Mouse (Mus musculus) limb, embryonic 14.5 days (tissue): ENCODE results near the gene St6galnac5. TPM values are rescaled to one million over a fixed set of nuclear protein-coding genes. Genes with fewer than 3 reads are reported as not detected.

Experiments used
- ATAC-seq: fragments of 200-750 bp; cut with Nextera tagmentation; 2 replicates; pipeline ENCODE4 v1.8.0; 2017; ENCODE audit warnings: low read depth, moderate number of reproducible peaks, moderate TSS enrichment; ENCODE audit not compliant: low FRiP score
- DNase-seq: peaks from one replicate; pipeline ENCODE4 v3.0.0-alpha.2; 2015; ENCODE audit warnings: low spot score
- H3K27ac ChIP-seq: fragments of 300-500 bp; sonication (generic); replicated peaks from 2 replicates; pipeline ENCODE4 v1.5.1; 2014; ENCODE audit warnings: low read depth, mild to moderate bottlenecking, low read length, moderate library complexity, mixed read lengths
- H3K27me3 ChIP-seq: fragments of 300-500 bp; sonication (generic); 2 replicates; pipeline ENCODE4 v1.6.1; 2014; ENCODE audit warnings: low read length, mixed read lengths; ENCODE audit not compliant: control insufficient read depth, insufficient read depth
- H3K36me3 ChIP-seq: fragments of 300-500 bp; sonication (generic); 2 replicates; pipeline ENCODE4 v1.6.1; 2014; ENCODE audit warnings: mild to moderate bottlenecking, low read length, moderate library complexity, mixed read lengths; ENCODE audit not compliant: control insufficient read depth, insufficient read depth
- H3K4me1 ChIP-seq: fragments of 300-500 bp; sonication (generic); 2 replicates; pipeline ENCODE4 v1.6.1; 2014; ENCODE audit warnings: antibody characterized with exemption, low read length, mixed read lengths; ENCODE audit not compliant: control insufficient read depth, insufficient read depth
- H3K4me2 ChIP-seq: fragments of 300-500 bp; sonication (generic); replicated peaks from 2 replicates; pipeline ENCODE4 v1.6.1; 2014; ENCODE audit warnings: low read depth, mild to moderate bottlenecking, low read length, moderate library complexity; ENCODE audit not compliant: severe bottlenecking
- H3K4me3 ChIP-seq: fragments of 300-500 bp; sonication (generic); replicated peaks from 2 replicates; pipeline ENCODE4 v1.5.1; 2014; ENCODE audit warnings: low read length
- H3K9ac ChIP-seq: fragments of 300-500 bp; sonication (generic); 2 replicates; pipeline ENCODE4 v1.6.1; 2014; ENCODE audit warnings: mild to moderate bottlenecking, low read depth, low read length, moderate library complexity; ENCODE audit not compliant: severe bottlenecking
- H3K9me3 ChIP-seq: fragments of 300-500 bp; sonication (generic); 2 replicates; pipeline ENCODE4 v1.6.1; 2016; ENCODE audit warnings: low read length; ENCODE audit not compliant: control insufficient read depth
- POLR2A ChIP-seq: fragments of 200-500 bp; IDR thresholded peaks from 2 replicates; pipeline ENCODE4 v1.8.0; 2012; ENCODE audit warnings: inconsistent platforms, mild to moderate bottlenecking, moderate library complexity, borderline replicate concordance; ENCODE audit not compliant: insufficient read depth, insufficient read length; ENCODE audit errors: extremely low read depth
- WGBS: fragments of 180-500 bp; shearing (Covaris S2); extraction: QIAGEN DNeasy Blood & Tissue Kit; methylation state at CpG from one replicate; pipeline ENCODE4 v1.1.7; 2014; 5-methylcytosine and 5-hydroxymethylcytosine counted together
- polyA plus RNA-seq, 2 experiments: library from polyadenylated mRNA; depleted of rRNA in 1 of 2; stranded (reverse) in 1 of 2; unstranded in 1 of 2; fragments of >200 nt; fragmentation: Nextera tagmentation in 1 of 2; extraction: Ambion mirVana in 1 of 2; gene quantifications; 2 replicates each; pipeline versions ENCODE4 v1.2.1 to v1.2.3; 2012 to 2014

Gene St6galnac5
- polyA plus RNA-seq, 2 experiments: 1.2 TPM

DNA sequence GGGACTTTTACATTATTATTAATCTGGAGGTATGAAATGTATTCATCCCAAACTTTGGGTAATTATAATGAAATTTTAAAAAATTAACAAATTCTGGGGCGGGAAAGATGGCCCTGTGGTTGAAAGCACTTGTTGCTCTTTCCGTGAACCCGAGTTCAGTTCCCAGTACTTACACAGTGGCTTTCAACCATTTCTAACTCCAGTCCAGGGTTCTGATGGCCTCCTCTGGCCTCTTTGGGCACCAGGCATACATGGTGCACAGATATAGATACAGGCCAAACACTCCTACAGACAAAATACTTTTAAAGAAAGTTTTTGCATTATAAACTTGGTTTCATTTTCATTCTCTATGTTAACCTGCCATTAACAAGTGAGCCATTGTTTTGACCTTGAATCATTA, 68.4 kb downstream of the St6galnac5 start:
- Histone ChIP-seq H3K9ac (no peak overlapping the region), H3K27ac (no peak overlapping the region), H3K4me3 (no peak overlapping the region), H3K4me2 (no peak overlapping the region), H3K27me3 (no peaks in the 10 kb centered on the region), H3K36me3 (no peaks in the 10 kb centered on the region), H3K9me3 (no peaks in the 10 kb centered on the region), H3K4me1 (no peaks in the 10 kb centered on the region)
- TF ChIP-seq POLR2A: no peak
- WGBS: 98% methylated on average over 3 of the region's 3 CpGs
- no peak for ATAC-seq
- no peak for DNase-seq

DNA sequence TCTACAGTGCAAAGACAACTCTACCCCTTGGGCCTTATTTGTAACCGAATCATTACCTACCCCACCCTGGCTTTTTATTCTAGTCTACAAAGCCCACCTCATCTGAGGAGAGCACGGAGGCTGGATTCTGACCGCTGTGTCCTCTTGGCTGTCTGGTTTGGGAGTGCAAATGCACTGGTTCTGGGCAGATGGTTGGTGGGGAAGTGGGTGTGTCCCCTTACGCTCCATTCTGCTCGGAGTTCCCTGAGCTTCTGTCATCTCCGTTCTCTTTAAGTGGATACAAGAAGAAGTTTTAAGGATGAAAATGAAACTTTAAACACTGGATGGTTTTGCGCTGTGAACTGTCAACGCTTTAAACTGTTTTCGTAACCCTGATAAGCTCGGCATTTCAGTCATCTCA, 68.9 kb downstream of the St6galnac5 start:
- no peaks in the 10 kb centered on the region for H3K4me1 ChIP-seq
- ATAC-seq (no peak), DNase-seq (no peak)
- H3K27ac ChIP-seq: no peak overlapping the region
- H3K4me3 ChIP-seq: no peak overlapping the region
- H3K4me2 ChIP-seq: no peak overlapping the region
- H3K9me3 ChIP-seq: no peaks in the 10 kb centered on the region
- H3K9ac ChIP-seq: no peak overlapping the region
- H3K36me3 ChIP-seq: no peaks in the 10 kb centered on the region
- WGBS: 92% methylated on average over 10 of the region's 10 CpGs
- TF ChIP-seq POLR2A: no peak
- no peaks in the 10 kb centered on the region for H3K27me3 ChIP-seq

DNA sequence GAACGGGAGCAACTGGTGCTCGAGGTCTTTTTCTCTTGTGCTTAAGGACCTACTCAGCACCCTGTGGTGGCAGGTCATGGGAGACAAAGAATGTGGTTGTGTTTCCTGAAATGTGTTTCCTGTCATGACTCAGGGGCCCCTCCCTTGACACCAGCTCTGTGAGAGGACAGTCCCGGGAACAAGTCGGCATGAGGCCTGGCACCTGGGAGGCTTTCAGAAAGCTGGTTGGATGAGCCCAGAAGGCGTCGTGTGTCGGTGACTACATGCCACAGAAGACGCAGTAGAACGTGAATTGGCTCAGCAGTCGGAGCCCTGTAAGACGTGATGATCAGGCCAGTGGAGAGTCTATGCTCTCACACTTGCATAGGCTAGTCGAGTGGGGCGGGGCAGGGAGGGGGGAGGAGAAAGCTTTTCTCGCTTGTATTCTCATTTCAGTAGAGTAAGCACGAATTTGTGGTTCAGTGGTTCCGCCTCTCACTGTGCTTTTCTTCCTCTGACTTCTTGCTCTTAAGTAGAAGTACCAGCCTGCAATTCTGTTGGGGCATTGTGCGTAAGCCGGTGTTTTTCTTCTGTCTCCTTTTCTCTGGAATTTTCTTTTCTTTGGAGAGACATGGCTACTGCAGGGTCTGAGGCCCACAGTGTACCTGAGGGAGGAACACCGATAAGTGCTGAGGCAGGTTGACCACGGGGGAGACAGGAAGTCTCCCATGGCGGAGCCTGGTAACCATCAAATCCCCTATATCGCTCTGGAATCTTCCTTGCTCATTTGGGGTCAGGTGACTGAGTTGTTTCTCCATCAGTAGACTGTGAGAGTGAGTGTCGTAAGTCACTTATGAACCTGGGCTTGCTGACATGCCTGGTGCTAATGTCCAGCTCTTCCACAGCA, 69.6 kb downstream of the St6galnac5 start:
- H3K36me3 ChIP-seq: no peaks in the 10 kb centered on the region
- no peak for TF ChIP-seq POLR2A
- no peak overlapping the region for H3K27ac ChIP-seq
- DNase-seq (no peak), ATAC-seq (no peak)
- H3K4me3 ChIP-seq: no peak overlapping the region
- H3K9ac ChIP-seq: no peak overlapping the region
- 79% methylated on average over 23 of the region's 23 CpGs for WGBS
- H3K9me3 ChIP-seq: no peaks in the 10 kb centered on the region
- no peaks in the 10 kb centered on the region for H3K27me3 ChIP-seq
- H3K4me1 ChIP-seq: no peaks in the 10 kb centered on the region
- no peak overlapping the region for H3K4me2 ChIP-seq

GRCm38 (mm10) chr3:152911578-152911977, 70.5 kb downstream of the St6galnac5 start:
- Histone ChIP-seq H3K4me1 (no peaks in the 10 kb centered on the region), H3K4me3 (no peak overlapping the region), H3K27me3 (no peaks in the 10 kb centered on the region), H3K9me3 (no peaks in the 10 kb centered on the region), H3K9ac (no peak overlapping the region), H3K27ac (no peak overlapping the region), H3K36me3 (no peaks in the 10 kb centered on the region), H3K4me2 (no peak overlapping the region)
- ATAC-seq (no peak), DNase-seq (no peak)
- 87% methylated on average over 4 of the region's 4 CpGs for whole genome bisulfite sequencing
- TF ChIP-seq POLR2A: no peak

DNA sequence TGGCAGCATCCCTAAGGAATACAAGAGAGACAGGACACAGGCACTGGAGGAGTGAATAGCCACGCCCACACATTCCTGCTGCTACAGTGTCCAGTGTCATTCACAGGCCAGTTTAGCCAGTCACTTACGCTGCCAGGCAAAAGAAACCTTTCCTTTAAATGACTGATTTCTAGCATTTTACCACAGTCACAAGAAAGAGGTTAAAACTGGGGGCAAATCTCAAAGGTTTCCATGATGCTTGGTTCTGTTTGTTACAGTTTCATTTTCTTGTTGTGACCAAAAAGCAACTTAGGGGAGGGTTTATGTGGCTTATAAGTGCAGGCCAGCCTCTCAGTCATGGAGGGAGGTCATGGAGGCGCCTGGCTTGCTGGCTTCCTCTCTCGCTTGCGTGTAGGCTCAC, 74.4 kb downstream of the St6galnac5 start:
- no peaks in the 10 kb centered on the region for H3K9me3 ChIP-seq
- H3K4me3 ChIP-seq: no peak overlapping the region
- H3K36me3 ChIP-seq: no peaks in the 10 kb centered on the region
- 69% methylated on average over 5 of the region's 5 CpGs for WGBS
- no peak for TF ChIP-seq POLR2A
- H3K27ac ChIP-seq: no peak overlapping the region
- DNase-seq (no peak), ATAC-seq (no peak)
- H3K9ac ChIP-seq: no peak overlapping the region
- no peaks in the 10 kb centered on the region for H3K4me1 ChIP-seq
- no peaks in the 10 kb centered on the region for H3K27me3 ChIP-seq
- no peak overlapping the region for H3K4me2 ChIP-seq

- no peaks in the 10 kb centered on the region for H3K9me3 ChIP-seq
- H3K4me1 ChIP-seq: no peaks in the 10 kb centered on the region
- H3K4me3 ChIP-seq: no peak overlapping the region
- WGBS: 82% methylated on average over 5 of the region's 5 CpGs
- no peak for TF ChIP-seq POLR2A
- H3K9ac ChIP-seq: no peak overlapping the region
- no peak for ATAC-seq
- H3K27me3 ChIP-seq: no peaks in the 10 kb centered on the region
- H3K36me3 ChIP-seq: no peaks in the 10 kb centered on the region
- no peak overlapping the region for H3K27ac ChIP-seq
- H3K4me2 ChIP-seq: no peak overlapping the region
- DNase-seq: no peak
Measured at GRCm38 (mm10) chr3:152907087-152907486, 75.0 kb downstream of the St6galnac5 start.
